Mouse (Mus musculus) heart, embryonic 10.5 days (tissue): ENCODE data around the gene Entpd3. TPM values are rescaled to one million over a fixed set of nuclear protein-coding genes. Genes with fewer than 3 reads are reported as not detected.
"Not testable (repeated sequence)": the region's sequence is repeated elsewhere in the genome, so short reads cannot be mapped to it uniquely, and the experiment has no call there.

ENCODE experiments used
- DNase-seq: peaks from one replicate; pipeline ENCODE4 v3.0.0-alpha.2; 2017; ENCODE audit warnings: low spot score
- H3K27ac ChIP-seq: fragments of 300-500 bp; sonication (generic); 2 replicates; pipeline ENCODE4 v1.5.1; 2016; ENCODE audit warnings: mild to moderate bottlenecking
- H3K27me3 ChIP-seq: fragments of 300-500 bp; sonication (generic); 2 replicates; pipeline ENCODE4 v1.6.1; 2016; ENCODE audit warnings: mild to moderate bottlenecking; ENCODE audit not compliant: poor library complexity, insufficient read depth, severe bottlenecking
- H3K36me3 ChIP-seq: fragments of 300-500 bp; sonication (generic); 2 replicates; pipeline ENCODE4 v1.6.1; 2016; ENCODE audit warnings: mild to moderate bottlenecking, moderate library complexity
- H3K4me1 ChIP-seq: fragments of 300-500 bp; sonication (generic); 2 replicates; pipeline ENCODE4 v1.6.1; 2016; ENCODE audit warnings: mild to moderate bottlenecking
- H3K4me3 ChIP-seq: fragments of 300-500 bp; sonication (generic); 2 replicates; pipeline ENCODE4 v1.5.1; 2016; ENCODE audit warnings: mild to moderate bottlenecking, moderate library complexity
- H3K9me3 ChIP-seq: fragments of 300-500 bp; sonication (generic); 2 replicates; pipeline ENCODE4 v1.6.1; 2016; ENCODE audit warnings: mild to moderate bottlenecking, moderate library complexity
- WGBS: fragments of 180-500 bp; shearing (Covaris S2); methylation state at CpG from one replicate; pipeline ENCODE4 v1.1.7; 2016; 5-methylcytosine and 5-hydroxymethylcytosine counted together
- polyA plus RNA-seq: library from polyadenylated mRNA; unstranded; fragments of >200 nt; fragmentation: Nextera tagmentation; extraction: Ambion mirVana; gene quantifications from 2 replicates; pipeline ENCODE4 v1.2.1, GENCODE M21; 2016

Gene Entpd3
- polyA plus RNA-seq, 1 experiment from 2014 or later, result 0.15 TPM

DNA sequence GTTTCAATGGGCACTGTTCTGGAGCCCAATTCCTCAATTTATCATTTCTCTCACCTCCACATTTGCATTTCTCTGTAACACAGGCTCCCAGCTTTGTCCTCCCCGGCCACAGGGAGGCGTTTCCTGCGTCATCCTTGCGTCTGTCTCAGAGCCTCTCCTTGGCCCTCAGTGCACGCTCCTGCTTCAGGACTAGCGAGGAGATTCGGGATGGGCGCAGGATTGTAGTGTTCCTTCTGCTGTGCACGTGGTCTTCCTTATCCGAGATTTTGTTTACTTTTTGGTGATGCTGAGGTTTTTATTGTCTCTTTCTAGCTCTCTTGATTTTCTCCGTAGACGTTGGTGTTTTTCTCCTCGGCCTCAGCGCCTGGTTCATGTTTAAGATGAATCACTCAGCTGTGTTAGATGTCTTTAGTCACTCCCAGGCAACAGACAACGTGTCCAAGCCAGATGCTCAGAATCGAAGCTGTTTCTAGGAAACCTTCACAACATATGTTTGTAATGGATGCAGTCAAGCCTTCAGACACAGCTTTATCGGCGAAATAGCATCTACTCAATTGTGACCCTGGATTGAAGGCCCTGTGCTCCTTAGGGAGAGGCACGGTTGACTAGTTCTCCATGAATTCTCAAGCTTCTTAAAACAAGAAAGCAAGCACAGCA, 20.0 kb upstream of the Entpd3 start:
- Histone ChIP-seq H3K4me1 (no peaks in the 10 kb centered on the region), H3K27ac (no peak overlapping the region), H3K36me3 (no peaks in the 10 kb centered on the region), H3K4me3 (no peak overlapping the region), H3K27me3 (no peaks in the 10 kb centered on the region), H3K9me3 (no peaks in the 10 kb centered on the region)
- no peak for DNase-seq
- 60% methylated on average over 19 of the region's 19 CpGs for WGBS

DNA sequence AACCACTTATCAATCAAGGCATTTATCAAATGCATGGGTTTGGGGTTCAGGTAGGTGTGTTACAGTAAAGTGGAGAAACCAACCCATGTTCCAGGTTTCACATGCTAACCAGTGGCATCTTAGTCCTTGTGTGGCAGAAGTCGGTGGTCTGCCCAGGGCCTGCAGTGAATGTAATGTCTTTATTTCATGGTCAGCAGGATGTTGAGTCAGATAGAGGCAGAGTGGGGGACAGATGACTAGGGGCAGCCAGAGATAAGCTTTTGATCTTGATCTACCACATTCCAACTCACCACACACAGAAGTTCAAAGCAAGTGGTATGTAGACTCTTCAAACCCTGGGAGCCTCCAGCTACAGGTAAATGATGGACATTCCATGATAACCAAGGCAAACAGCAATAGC, 18.5 kb upstream of the Entpd3 start:
- no peaks in the 10 kb centered on the region for H3K9me3 ChIP-seq
- no peak overlapping the region for H3K27ac ChIP-seq
- DNase-seq, result no peak
- no peaks in the 10 kb centered on the region for H3K4me1 ChIP-seq
- H3K27me3 ChIP-seq, result no peaks in the 10 kb centered on the region
- H3K4me3 ChIP-seq, result no peak overlapping the region
- 68% methylated on average over 1 of the region's 1 CpGs for WGBS
- H3K36me3 ChIP-seq, result no peaks in the 10 kb centered on the region

DNA sequence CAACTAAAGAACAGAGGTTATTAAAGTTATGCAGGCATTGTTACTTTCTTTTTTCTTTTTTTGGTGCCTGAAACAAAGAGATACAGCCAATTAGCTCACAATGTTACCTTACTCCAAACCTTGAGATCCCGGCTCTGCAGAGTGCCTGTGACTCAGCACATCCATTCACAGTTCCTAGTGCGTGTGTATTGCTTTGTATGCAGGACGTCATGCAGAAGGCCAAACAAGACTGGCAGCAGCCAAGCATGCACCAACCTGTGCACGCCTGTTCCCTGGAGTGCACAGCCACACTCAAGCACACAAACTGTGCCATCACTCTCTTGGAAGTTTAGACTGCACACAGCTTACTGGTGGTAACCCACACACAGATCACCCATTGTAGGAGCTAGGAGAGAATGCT, 12.3 kb upstream of the Entpd3 start:
- H3K9me3 ChIP-seq, result no peaks in the 10 kb centered on the region
- H3K27me3 ChIP-seq, result no peaks in the 10 kb centered on the region
- H3K36me3 ChIP-seq, result no peaks in the 10 kb centered on the region
- H3K27ac ChIP-seq, result no peak overlapping the region
- no peaks in the 10 kb centered on the region for H3K4me1 ChIP-seq
- H3K4me3 ChIP-seq, result no peak overlapping the region
- 86% methylated on average over 4 of the region's 4 CpGs for WGBS
- DNase-seq, result no peak

DNA sequence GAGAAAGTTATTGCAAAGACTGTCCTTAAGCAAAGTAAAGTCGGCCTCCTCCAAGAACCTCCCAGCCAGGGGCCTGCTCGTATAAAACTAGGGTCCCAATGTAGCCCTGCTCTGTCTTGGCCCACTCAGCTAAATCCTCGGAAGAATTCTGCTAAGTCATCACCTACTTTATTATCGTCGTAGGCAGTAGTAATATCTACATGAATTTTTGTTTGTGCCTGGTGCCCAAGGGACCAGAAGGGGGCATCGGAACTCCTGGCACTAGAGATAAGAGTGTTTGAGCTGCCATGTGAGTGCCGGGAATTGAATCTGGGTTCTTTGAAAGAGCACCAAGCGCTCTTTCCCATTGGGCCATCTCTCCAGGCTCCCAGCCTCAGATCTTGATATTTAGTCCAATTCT, 11.7 kb upstream of the Entpd3 start:
- Histone ChIP-seq H3K4me1 (no peaks in the 10 kb centered on the region), H3K4me3 (no peak overlapping the region), H3K36me3 (no peaks in the 10 kb centered on the region), H3K27ac (no peak overlapping the region), H3K27me3 (no peaks in the 10 kb centered on the region), H3K9me3 (no peaks in the 10 kb centered on the region)
- no peak for DNase-seq
- 87% methylated on average over 8 of the region's 8 CpGs for WGBS

DNA sequence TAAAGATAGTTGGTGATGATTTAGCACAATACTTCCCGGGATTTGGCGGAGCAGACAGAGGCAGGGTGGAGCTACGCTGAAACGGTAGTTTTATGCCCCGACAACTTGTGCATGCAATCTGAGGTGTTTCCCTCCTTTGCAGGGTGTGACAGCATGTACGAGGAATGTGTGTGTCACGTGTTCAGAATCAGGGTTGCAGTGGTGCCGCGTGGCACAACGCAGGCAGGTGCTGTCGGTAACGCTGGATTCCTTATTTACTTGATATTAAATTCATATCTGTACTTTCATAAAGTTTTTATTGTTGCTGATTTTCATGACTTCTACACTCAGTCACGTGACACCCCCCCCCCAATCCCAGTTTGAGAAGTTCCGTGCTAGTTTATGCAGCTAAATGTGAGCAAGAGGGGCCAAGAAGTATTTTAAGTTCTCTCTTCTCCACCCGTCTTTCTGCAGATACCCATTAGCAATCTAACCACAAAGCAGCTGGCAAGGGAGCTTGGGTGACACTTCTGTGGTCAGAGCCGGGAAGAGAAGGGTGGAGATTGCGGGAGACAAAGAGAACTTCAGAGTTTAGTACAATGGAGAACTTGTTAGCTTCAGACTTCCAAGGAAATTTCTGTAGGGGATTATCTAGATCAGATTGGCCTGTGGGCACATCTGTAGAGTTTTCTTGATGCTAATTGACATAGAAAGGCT, 10.7 kb upstream of the Entpd3 start:
- Histone ChIP-seq H3K27me3 (no peaks in the 10 kb centered on the region), H3K36me3 (no peaks in the 10 kb centered on the region), H3K9me3 (no peaks in the 10 kb centered on the region), H3K27ac (no peak overlapping the region), H3K4me1 (no peaks in the 10 kb centered on the region), H3K4me3 (no peak overlapping the region)
- no peak for DNase-seq
- WGBS, result 83% methylated on average over 17 of the region's 17 CpGs

DNA sequence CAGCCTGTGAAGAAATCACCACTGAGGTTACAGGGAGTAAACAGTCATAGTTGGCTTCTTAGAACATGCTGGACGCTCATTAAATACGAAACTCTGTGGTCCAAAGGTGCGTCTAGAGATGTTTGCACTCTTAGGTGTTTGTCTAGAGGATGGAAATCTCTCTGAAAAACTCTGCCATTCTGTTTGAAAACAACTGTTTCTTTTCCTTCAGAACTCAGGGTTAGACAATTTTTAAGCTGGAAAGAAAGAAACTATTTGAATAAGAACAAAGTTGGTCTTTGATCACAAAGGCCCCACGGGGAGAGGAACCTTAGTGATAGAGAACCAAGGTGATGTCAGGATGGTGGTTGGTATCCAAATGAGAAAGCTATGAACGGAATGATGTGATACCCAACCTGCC, 9.1 kb upstream of the Entpd3 start:
- no peak overlapping the region for H3K27ac ChIP-seq
- H3K4me1 ChIP-seq, result no peaks in the 10 kb centered on the region
- H3K9me3 ChIP-seq, result no peaks in the 10 kb centered on the region
- H3K27me3 ChIP-seq, result no peaks in the 10 kb centered on the region
- WGBS, result 92% methylated on average over 5 of the region's 5 CpGs
- H3K36me3 ChIP-seq, result no peaks in the 10 kb centered on the region
- DNase-seq, result no peak
- H3K4me3 ChIP-seq, result no peak overlapping the region

DNA sequence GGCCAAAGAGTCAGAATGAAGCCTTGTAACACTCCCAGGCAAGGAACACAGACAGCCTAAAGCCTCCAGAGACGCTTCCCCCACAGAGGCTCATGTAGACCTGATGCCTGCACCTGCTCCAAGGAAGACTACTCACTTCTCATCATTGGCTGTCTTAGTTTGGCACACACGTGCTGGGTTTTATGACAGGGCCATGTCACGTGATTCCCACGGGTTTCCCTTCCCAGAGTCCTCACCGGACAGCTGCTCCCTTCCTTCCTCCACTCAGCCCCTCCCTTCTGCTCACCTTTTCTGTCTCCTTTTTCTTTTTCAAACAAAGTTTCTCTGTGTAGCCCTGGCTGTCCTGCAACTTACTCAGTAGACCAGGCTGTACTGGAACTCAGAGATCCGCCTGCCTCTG, 7.6 kb upstream of the Entpd3 start:
- no peaks in the 10 kb centered on the region for H3K36me3 ChIP-seq
- H3K4me1 ChIP-seq, result 0 out of 2 replicates have a peak, but pooled peaks cover 7% of the 10 kb centered on the region
- no peak overlapping the region for H3K27ac ChIP-seq
- peaks cover under 1% of the 10 kb centered on the region; the same call in 1 of the 2 replicates for H3K27me3 ChIP-seq
- no peak overlapping the region for H3K4me3 ChIP-seq
- 87% methylated on average over 6 of the region's 6 CpGs for WGBS
- DNase-seq, result no peak
- no peaks in the 10 kb centered on the region for H3K9me3 ChIP-seq

DNA sequence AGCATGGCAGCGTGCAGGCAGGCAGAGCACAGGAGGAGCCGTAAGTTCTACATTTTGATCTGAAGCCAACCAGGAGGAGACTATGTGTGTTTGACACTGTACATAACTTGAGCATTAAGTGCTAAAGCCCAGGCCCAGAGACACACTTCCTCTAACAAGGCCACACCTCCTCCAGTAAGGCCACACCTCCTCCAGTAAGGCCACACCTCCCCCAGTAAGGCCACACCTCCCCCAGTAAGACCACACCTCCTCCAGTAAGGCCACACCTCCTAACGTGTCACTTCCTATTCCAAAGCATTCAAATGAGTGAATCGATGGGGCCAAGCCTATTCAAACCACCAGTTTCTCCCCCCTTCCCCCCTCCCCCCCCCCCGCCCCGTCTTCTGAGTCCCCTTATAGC, 6.9 kb upstream of the Entpd3 start:
- peaks cover 7% of the 10 kb centered on the region; the same call in 1 of the 2 replicates for H3K27me3 ChIP-seq
- H3K36me3 ChIP-seq, result no peaks in the 10 kb centered on the region
- H3K27ac ChIP-seq, result no peak overlapping the region
- DNase-seq, result no peak
- 90% methylated on average over 6 of the region's 6 CpGs for WGBS
- no peak overlapping the region for H3K4me3 ChIP-seq
- H3K4me1 ChIP-seq, result 0 out of 2 replicates have a peak, but pooled peaks cover 7% of the 10 kb centered on the region
- no peaks in the 10 kb centered on the region for H3K9me3 ChIP-seq

DNA sequence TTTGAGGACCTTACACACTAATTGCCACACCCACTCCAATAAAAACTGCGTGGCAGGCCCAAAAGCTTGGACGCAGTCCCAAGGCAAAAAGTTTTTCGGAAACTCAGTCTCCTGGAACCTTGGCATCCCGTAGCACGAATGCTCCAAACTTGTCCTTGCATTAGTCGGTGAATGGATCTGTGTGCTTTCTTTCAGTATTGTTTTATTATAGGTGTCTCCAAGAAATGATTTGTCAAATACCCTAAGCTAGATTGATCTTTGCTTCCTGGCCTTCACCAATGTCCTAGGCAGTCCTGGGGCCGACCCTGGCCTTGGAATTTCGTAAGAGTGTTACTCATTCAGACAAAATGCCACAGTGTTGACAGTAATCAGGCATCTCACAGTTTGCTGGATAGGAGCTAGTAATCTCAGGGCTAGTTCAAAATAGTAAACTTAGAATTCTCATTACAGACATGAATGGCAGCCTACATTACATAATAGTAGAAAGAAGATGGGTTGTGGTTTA, 6.1 kb upstream of the Entpd3 start:
- peaks cover 15% of the 10 kb centered on the region for H3K27me3 ChIP-seq
- H3K4me3 ChIP-seq, H3K9me3 ChIP-seq, H3K36me3 ChIP-seq, H3K27ac ChIP-seq, H3K4me1 ChIP-seq, DNase-seq: not testable (repeated sequence)
- WGBS, result 88% methylated on average over 8 of the region's 8 CpGs

DNA sequence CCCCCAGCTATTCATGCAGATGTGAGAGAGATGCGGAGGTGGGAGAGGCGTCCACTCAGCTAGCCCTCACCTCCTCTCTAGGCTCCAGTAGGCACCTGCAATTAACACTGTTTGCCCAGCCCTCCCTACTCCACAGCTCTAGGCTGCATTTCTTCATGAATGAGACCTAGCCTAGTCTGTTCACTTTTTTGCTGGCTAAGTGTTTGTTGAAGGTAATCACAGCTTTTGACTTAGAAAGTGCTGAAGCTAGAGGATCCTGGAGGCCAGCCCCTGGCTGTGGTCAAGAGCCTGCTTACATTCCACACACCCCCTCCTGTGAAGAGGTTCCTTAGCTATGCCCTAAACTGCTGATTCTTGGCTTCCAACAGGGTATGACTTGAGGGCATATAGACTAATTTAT, 1.8 kb downstream of the Entpd3 start:
- peaks cover 66% of the 10 kb centered on the region for H3K27me3 ChIP-seq
- H3K4me1 ChIP-seq, result peaks cover 16% of the 10 kb centered on the region
- no peak overlapping the region for H3K4me3 ChIP-seq
- 17% methylated on average over 1 of the region's 2 CpGs for WGBS
- DNase-seq, result no peak
- no peak overlapping the region for H3K27ac ChIP-seq
- H3K9me3 ChIP-seq, result no peaks in the 10 kb centered on the region
- H3K36me3 ChIP-seq, result no peaks in the 10 kb centered on the region

DNA sequence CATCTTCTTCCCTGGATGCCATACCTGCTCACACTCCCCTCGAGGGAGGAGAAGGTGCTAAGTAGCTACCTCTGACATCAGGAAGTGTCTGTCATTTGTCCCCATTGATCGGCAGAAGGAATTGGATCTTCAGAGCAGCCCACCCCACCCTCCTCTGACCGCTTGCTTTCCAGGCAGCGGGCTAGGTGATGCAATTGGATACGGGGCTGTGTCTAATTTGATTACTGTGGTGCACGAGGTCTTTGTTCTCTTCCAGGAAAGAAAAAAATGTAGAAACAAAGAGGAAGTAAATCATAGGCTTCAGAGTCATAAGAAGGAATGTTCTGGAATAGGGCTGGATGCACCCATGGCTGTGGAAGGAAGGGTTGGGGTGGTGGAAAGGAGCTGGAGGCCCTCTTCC, 2.6 kb downstream of the Entpd3 start:
- Histone ChIP-seq H3K27me3 (peaks cover 64% of the 10 kb centered on the region), H3K4me1 (peaks cover 17% of the 10 kb centered on the region), H3K27ac (no peak overlapping the region), H3K9me3 (no peaks in the 10 kb centered on the region), H3K4me3 (no peak overlapping the region), H3K36me3 (no peaks in the 10 kb centered on the region)
- DNase-seq, result no peak
- WGBS, result 30% methylated on average over 6 of the region's 6 CpGs

DNA sequence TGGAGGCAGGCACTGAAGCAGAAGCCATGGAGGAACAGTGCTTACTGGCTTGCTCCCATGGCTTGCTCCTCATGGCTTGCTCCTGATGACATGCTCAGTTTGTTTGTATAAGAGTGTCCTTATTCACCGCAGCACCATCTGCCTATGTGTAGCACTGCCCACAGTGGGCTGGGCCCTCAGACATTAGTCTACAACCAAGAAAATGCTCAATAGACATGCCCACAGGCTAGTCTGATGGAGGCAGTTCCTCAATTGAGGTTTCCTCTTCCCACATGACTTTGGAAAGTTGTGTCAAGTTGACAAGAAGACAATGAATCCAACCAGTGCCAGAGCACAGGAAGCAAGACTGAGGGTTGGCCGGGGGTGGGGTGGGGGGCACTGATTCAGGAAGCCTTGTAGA, 6.4 kb downstream of the Entpd3 start:
- Histone ChIP-seq H3K27me3 (peaks cover 40% of the 10 kb centered on the region), H3K36me3 (no peaks in the 10 kb centered on the region), H3K27ac (no peak overlapping the region), H3K4me3 (no peak overlapping the region), H3K9me3 (no peaks in the 10 kb centered on the region), H3K4me1 (peaks cover 10% of the 10 kb centered on the region; the same call in 1 of the 2 replicates)
- DNase-seq, result no peak
- 75% methylated on average over 2 of the region's 2 CpGs for WGBS

DNA sequence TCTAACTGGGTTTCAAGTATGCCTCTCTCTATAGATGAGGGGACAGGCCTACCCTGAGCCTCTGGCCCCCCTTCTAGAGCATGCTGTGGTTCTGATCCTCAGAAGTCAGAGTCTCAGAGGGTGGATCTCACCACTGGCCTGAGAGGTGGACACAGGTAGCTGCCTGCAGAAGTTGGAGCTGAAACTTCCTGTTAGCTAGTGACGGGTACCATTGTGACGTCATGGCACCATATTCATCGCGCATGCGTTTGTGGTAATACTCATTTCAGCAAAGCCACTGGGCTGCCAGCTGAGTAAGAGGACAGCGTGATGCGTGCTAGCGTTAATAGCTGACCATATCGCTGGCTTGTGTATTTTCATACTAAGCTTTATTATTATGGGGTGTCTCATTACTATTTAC, 6.9 kb downstream of the Entpd3 start:
- no peak overlapping the region for H3K4me3 ChIP-seq
- peaks cover 6% of the 10 kb centered on the region; the same call in 1 of the 2 replicates for H3K4me1 ChIP-seq
- WGBS, result 93% methylated on average over 9 of the region's 9 CpGs
- peaks cover 36% of the 10 kb centered on the region for H3K27me3 ChIP-seq
- no peak overlapping the region for H3K27ac ChIP-seq
- no peaks in the 10 kb centered on the region for H3K9me3 ChIP-seq
- no peak for DNase-seq
- no peaks in the 10 kb centered on the region for H3K36me3 ChIP-seq
